Mouse (Mus musculus) stomach, embryonic 16.5 days (tissue): ENCODE measurements at regions not wholly inside any gene's neighbourhood (a gene's known extent, or its start where the extent isn't known, plus 50 kb on each side); places are given as distances from the start of the nearest gene placed in this dataset.
A peak's percentile ranks its signal among the peaks of the same experiment; 100 is the strongest.

Experiments
- ATAC-seq: fragments of 200-750 bp; cut with Nextera tagmentation; 2 replicates; pipeline ENCODE4 v1.8.0; 2017; ENCODE audit warnings: moderate number of reproducible peaks, moderate TSS enrichment; ENCODE audit not compliant: insufficient read depth, low FRiP score
- H3K27ac ChIP-seq: fragments of 300-500 bp; sonication (generic); 2 replicates; pipeline ENCODE4 v1.5.1; 2014; ENCODE audit warnings: low read length
- H3K27me3 ChIP-seq: fragments of 300-500 bp; sonication (generic); 2 replicates; pipeline ENCODE4 v1.6.1; 2014; ENCODE audit warnings: low read length, control low read depth, mixed read lengths; ENCODE audit not compliant: control insufficient read depth, insufficient read depth
- H3K36me3 ChIP-seq: fragments of 300-500 bp; sonication (generic); 2 replicates; pipeline ENCODE4 v1.6.1; 2014; ENCODE audit warnings: low read length; ENCODE audit not compliant: control insufficient read depth, insufficient read depth
- H3K4me1 ChIP-seq: fragments of 300-500 bp; sonication (generic); 2 replicates; pipeline ENCODE4 v1.6.1; 2014; ENCODE audit warnings: low read length, control low read depth, mixed read lengths; ENCODE audit not compliant: control insufficient read depth, insufficient read depth
- H3K4me2 ChIP-seq: fragments of 300-500 bp; sonication (generic); 2 replicates; pipeline ENCODE4 v1.6.1; 2014; ENCODE audit warnings: low read depth, low read length, mixed read lengths
- H3K4me3 ChIP-seq: fragments of 300-500 bp; sonication (generic); replicated peaks from 2 replicates; pipeline ENCODE4 v1.5.1; 2014; ENCODE audit warnings: mild to moderate bottlenecking, low read length
- H3K9ac ChIP-seq: fragments of 300-500 bp; sonication (generic); 2 replicates; pipeline ENCODE4 v1.6.1; 2014; ENCODE audit warnings: low read length
- H3K9me3 ChIP-seq: fragments of 300-500 bp; sonication (generic); replicated peaks from 2 replicates; pipeline ENCODE4 v1.6.1; 2016; ENCODE audit warnings: low read length, control low read depth; ENCODE audit not compliant: control insufficient read depth
- WGBS: fragments of 180-500 bp; shearing (Covaris S2); extraction: QIAGEN DNeasy Blood & Tissue Kit; methylation state at CpG from one replicate; pipeline ENCODE4 v1.1.7; 2014; 5-methylcytosine and 5-hydroxymethylcytosine counted together

DNA sequence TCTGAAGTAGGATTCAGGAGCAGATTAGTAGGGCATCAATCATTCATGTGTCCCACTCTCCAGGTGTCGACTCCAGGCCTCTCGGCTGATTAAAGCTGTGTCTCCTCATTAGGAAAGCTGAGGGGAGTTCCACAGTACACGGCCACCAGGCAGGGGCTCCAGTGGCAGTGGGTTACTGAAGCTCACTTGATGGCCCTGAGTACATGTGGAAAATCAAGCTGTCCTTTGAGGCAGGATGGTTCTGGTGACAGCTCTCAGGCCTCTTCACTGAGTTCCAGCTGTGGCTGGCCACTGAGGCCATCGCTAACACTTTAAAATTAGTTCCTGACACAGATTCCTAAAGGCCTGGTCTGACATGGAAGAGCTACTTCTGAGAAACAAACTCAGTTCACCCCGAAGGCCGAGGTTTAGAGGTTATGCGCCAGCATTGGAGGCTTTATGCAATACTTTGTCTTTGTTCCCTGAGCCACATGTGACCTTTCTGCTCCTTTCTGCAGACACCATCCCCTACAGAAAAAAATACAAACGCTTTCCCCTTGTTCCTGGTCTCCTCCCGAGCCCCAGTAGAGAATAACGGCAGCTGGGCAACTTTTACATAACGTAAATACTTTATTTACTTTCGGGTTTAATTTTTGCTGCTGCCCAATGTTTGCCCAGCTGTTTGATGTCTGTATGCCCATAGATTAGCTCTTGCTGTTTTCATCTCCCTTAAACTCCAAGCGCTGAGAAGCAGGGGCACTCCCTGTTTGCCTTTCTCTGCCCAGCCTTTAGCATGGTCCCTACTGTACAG lies 94.8 kb upstream of the Arhgap32 start:
- no peak overlapping the region for H3K4me3 ChIP-seq
- 35% methylated on average over 13 of the region's 13 CpGs for WGBS
- ATAC-seq, result peak; percentile 87
- peak overlapping the region; percentile 4; the same call in 1 of the 2 replicates for H3K4me2 ChIP-seq
- no peaks in the 10 kb centered on the region for H3K9me3 ChIP-seq
- H3K36me3 ChIP-seq, result no peaks in the 10 kb centered on the region
- no peaks in the 10 kb centered on the region for H3K27me3 ChIP-seq
- no peak overlapping the region for H3K9ac ChIP-seq
- H3K27ac ChIP-seq, result peak overlapping the region; percentile 81
- peaks cover 12% of the 10 kb centered on the region; the same call in 1 of the 2 replicates for H3K4me1 ChIP-seq

DNA sequence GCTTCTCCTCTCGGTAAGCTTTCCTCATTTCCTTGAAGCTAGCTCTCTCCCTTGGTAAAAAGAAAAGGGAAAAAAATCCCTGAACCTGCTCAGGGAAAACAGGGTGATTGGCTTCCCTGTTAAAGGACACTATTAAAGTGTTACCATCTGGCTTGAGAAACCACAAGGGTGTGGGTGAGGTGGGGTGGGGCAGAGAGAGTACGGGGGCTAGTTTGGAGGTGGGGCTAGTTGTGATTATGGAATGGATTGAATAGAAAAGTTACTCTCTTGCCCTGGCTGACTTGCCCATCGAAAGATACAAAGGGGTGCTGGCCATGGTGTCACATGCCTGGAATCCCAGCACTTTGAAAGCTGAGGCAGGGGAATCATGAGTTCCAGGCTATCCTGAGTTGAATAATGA lies 94.2 kb upstream of the Arhgap32 start:
- no peak overlapping the region for H3K4me3 ChIP-seq
- H3K4me2 ChIP-seq, result no peak overlapping the region
- no peaks in the 10 kb centered on the region for H3K9me3 ChIP-seq
- H3K27me3 ChIP-seq, result no peaks in the 10 kb centered on the region
- H3K27ac ChIP-seq, result peak overlapping the region; percentile 81
- peak; percentile 41; the same call in 1 of the 2 replicates for ATAC-seq
- H3K4me1 ChIP-seq, result peaks cover 12% of the 10 kb centered on the region; the same call in 1 of the 2 replicates
- H3K9ac ChIP-seq, result no peak overlapping the region
- 39% methylated on average over 3 of the region's 3 CpGs for WGBS
- no peaks in the 10 kb centered on the region for H3K36me3 ChIP-seq

DNA sequence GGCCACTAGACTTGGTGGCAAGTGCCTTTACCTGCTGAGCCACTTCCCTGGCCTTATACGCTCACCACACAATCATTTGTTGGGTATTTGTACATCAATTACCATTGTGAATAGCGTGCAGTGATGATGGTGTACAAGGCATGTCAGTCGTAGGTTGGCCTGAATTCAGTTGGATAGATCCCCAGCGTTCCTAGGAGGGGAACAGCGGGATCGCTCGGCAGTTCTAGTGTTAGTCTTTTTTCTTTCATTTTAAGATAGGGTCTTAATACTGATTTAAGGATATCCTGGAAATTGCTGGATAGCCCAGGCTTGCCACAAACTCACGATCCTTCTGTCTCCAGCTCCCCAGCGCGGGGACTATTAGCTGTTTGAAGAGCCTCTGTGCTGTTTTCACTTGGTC lies 92.9 kb upstream of the Arhgap32 start:
- H3K9ac ChIP-seq, result no peak overlapping the region
- no peaks in the 10 kb centered on the region for H3K27me3 ChIP-seq
- WGBS, result 95% methylated on average over 10 of the region's 10 CpGs
- H3K9me3 ChIP-seq, result no peaks in the 10 kb centered on the region
- no peaks in the 10 kb centered on the region for H3K36me3 ChIP-seq
- no peak for ATAC-seq
- peaks cover 18% of the 10 kb centered on the region for H3K4me1 ChIP-seq
- no peak overlapping the region for H3K4me3 ChIP-seq
- no peak overlapping the region for H3K4me2 ChIP-seq
- no peak overlapping the region for H3K27ac ChIP-seq

DNA sequence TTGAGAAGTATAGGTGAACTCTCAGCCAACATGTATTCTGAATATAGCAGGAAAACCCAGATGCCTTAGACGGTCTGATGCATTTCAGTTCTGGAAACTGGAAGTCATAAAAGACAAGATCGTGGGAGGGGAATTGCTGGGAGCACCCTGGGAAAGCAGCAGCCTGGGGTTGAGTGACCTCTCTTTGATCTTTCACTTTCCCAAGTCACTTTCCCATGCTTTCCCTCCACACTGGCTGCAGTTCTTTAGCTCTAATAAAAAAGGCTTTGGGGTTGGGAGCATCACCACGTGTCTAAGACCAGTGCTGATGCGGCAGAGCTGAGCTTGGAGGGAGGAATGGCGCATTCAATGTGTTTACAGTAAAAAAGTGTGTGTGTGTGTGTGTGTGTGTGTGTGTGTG lies 91.2 kb upstream of the Arhgap32 start:
- Histone ChIP-seq H3K4me2 (no peak overlapping the region), H3K27ac (no peak overlapping the region), H3K4me1 (peaks cover 20% of the 10 kb centered on the region), H3K9me3 (no peaks in the 10 kb centered on the region), H3K9ac (no peak overlapping the region), H3K36me3 (no peaks in the 10 kb centered on the region), H3K27me3 (no peaks in the 10 kb centered on the region), H3K4me3 (no peak overlapping the region)
- 37% methylated on average over 5 of the region's 5 CpGs for WGBS
- ATAC-seq, result no peak

DNA sequence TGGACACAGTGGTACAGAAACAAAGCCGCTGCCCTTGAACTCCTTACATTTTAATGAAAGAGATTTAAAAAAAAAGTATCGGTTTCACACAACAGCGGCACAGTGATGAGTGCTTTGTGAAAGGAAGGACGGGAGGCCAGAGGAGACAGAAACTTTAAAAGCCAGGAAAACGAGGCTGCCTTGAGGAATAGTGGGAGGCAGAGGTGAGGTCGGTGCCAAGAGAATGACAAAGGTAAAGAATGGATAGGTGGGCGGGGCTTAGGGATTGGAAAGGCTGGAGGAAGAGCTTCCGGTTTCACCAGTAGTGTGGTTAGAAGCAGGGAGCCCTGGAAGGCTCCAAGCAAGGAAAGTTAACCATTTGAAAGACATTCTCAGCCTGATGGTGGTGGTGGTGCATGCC lies 88.0 kb upstream of the Arhgap32 start:
- ATAC-seq, result no peak
- Histone ChIP-seq H3K27ac (peak overlapping the region; percentile 27; the same call in 1 of the 2 replicates), H3K9me3 (no peaks in the 10 kb centered on the region), H3K36me3 (no peaks in the 10 kb centered on the region), H3K27me3 (0 out of 2 replicates have a peak, but pooled peaks cover 2% of the 10 kb centered on the region), H3K4me1 (peaks cover 13% of the 10 kb centered on the region; the same call in 1 of the 2 replicates), H3K9ac (no peak overlapping the region), H3K4me2 (peak overlapping the region; percentile 48), H3K4me3 (peak overlapping the region; percentile 23)
- 15% methylated on average over 8 of the region's 8 CpGs for WGBS

DNA sequence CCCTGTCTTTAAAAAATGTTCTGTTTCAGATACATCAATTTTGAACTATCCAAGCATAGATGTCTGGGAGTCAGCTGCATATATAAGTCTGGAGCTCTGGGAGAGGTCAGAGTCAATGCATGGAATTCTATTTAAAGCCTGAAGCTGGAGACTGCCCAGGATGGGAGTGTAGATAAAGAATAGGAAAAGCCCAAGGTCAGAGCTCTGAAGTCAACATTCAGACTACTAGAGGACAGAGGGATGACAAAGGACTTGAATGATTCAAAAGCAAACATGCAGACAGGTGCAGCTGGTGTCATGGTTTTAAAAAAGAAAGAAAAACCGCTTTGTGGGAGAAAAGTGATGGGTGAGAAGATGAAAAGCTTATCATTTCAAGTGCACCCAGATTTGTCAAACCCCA lies 86.9 kb upstream of the Arhgap32 start:
- Histone ChIP-seq H3K9me3 (no peaks in the 10 kb centered on the region), H3K4me3 (no peak overlapping the region), H3K27me3 (0 out of 2 replicates have a peak, but pooled peaks cover 2% of the 10 kb centered on the region), H3K9ac (no peak overlapping the region), H3K27ac (no peak overlapping the region), H3K4me1 (peaks cover 23% of the 10 kb centered on the region), H3K4me2 (no peak overlapping the region), H3K36me3 (no peaks in the 10 kb centered on the region)
- no peak for ATAC-seq
- 81% methylated on average over 1 of the region's 1 CpGs for WGBS

DNA sequence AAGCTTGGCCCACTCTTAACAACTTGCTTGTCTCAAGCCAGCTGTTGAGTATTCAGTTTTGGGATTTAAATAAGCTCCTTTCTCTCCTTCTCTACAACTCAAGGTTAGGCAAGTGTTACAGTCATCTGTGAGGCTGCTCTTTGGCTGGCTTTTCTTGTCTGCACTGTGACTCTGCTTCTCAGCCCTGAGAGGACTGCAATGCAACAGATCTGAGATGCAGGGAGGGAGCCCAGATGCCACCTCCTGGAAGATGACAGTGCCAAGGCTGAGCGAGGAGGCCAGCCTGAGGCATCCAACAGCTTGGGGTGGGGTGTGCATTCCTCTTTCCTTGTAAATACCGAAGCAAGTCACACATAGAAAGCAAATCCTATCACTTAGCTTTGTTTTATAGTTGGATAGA lies 86.2 kb upstream of the Arhgap32 start:
- Histone ChIP-seq H3K27me3 (0 out of 2 replicates have a peak, but pooled peaks cover 2% of the 10 kb centered on the region), H3K4me2 (no peak overlapping the region), H3K4me3 (no peak overlapping the region), H3K9ac (no peak overlapping the region), H3K27ac (no peak overlapping the region), H3K4me1 (peaks cover 24% of the 10 kb centered on the region), H3K9me3 (no peaks in the 10 kb centered on the region), H3K36me3 (no peaks in the 10 kb centered on the region)
- no peak for ATAC-seq
- 45% methylated on average over 2 of the region's 2 CpGs for WGBS

DNA sequence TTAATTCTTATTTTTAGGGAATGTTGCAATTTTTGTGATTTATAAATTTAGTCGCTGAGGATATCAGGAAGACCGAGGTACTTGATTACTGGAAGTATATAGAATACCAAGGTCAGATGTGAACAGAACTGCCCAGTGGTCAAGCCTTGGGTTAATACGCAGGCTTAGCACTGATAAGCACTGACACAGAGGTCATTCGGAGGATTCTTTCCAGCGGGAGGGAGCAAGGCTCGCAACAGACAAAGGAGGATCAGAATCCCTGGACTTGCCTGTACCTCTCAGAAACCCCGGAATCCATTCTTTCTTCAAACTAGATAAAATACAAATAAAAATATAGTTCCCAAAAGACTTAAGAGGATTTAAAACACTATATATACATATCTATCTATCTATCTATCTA lies 85.7 kb upstream of the Arhgap32 start:
- Histone ChIP-seq H3K27ac (no peak overlapping the region), H3K4me2 (no peak overlapping the region), H3K4me3 (no peak overlapping the region), H3K27me3 (0 out of 2 replicates have a peak, but pooled peaks cover 2% of the 10 kb centered on the region), H3K4me1 (peaks cover 26% of the 10 kb centered on the region), H3K9me3 (no peaks in the 10 kb centered on the region), H3K9ac (no peak overlapping the region), H3K36me3 (no peaks in the 10 kb centered on the region)
- no peak for ATAC-seq
- 72% methylated on average over 7 of the region's 7 CpGs for WGBS

DNA sequence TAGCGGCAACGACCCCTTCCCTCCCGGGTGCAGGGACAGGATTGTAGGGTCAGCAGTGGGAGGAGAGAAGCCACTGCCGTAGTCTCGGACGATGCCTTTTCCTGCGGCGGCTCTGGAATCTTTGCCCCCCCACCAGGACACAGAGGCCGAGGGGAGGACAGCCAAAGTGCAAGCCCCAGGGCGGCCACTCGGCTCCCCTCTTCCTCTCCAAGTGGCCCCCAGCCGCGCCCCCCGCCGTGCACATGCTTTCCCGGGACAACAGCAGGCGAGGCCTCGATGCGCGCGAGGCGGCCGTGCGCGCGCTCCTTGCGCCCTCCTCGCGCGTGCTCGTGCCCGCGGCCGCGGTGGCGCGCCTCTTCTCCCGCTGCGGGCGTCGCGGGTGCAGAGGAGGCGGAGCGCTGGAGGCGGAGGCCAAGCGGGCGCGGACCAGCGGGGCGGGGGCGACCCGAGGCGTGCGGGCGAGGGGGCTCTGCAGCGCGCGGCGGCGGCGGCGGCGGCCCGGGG lies 83.9 kb upstream of the Arhgap32 start:
- H3K4me2 ChIP-seq, result peak overlapping the region; percentile 85
- H3K4me3 ChIP-seq, result peak overlapping the region; percentile 89
- WGBS, result under 1% methylated on average over 60 of the region's 64 CpGs
- no peaks in the 10 kb centered on the region for H3K36me3 ChIP-seq
- 0 out of 2 replicates have a peak, but pooled peaks cover 2% of the 10 kb centered on the region for H3K27me3 ChIP-seq
- H3K27ac ChIP-seq, result peak overlapping the region; percentile 70
- H3K9ac ChIP-seq, result peak overlapping the region; percentile 92
- peaks cover 26% of the 10 kb centered on the region for H3K4me1 ChIP-seq
- peak; percentile 89 for ATAC-seq
- H3K9me3 ChIP-seq, result no peaks in the 10 kb centered on the region
